Mouse (Mus musculus) testis, postnatal 10 days (tissue): ENCODE measurements around the gene Prr12.

Experiments
- DNase-seq: peaks from one replicate; pipeline ENCODE4 v3.0.0; 2021; ENCODE audit warnings: low spot score

The Prr12 gene

GRCm38 (mm10) chr7:44997940-44998428, 54.7 kb downstream of the Prr12 start:
- DNase-seq, result no peak

- DNase-seq, result peak; percentile 98
These were observed 55.3 kb downstream of the Prr12 start, which contains the start of gene Irf3 for GRCm38 (mm10) chr7:44997231-44997939. Gene Irf3, plus strand, starts transcription at chr7:44997648.

- DNase-seq, result no peak
These were observed 56.0 kb downstream of the Prr12 start for GRCm38 (mm10) chr7:44996672-44997071.

GRCm38 (mm10) chr7:44986879-44987718, 65.6 kb downstream of the Prr12 start:
- DNase-seq, result no peak

GRCm38 (mm10) chr7:44986192-44986878, 66.3 kb downstream of the Prr12 start, which contains the start of gene Prmt1:
Gene Prmt1, minus strand, starts transcription at chr7:44986568.
- peak; percentile 94 for DNase-seq

- peak; percentile 88 for DNase-seq
These were observed 67.0 kb downstream of the Prr12 start for GRCm38 (mm10) chr7:44985595-44986191.

GRCm38 (mm10) chr7:44984833-44985164, 67.9 kb downstream of the Prr12 start:
- DNase-seq, result no peak

GRCm38 (mm10) chr7:44983944-44984832, 68.5 kb downstream of the Prr12 start:
- no peak for DNase-seq

GRCm38 (mm10) chr7:44983085-44983484, 69.6 kb downstream of the Prr12 start:
- DNase-seq, result peak; percentile 94

GRCm38 (mm10) chr7:44981539-44981938, 71.1 kb downstream of the Prr12 start:
- DNase-seq, result no peak

GRCm38 (mm10) chr7:44978300-44978699, 74.4 kb downstream of the Prr12 start:
- no peak for DNase-seq
